Mouse (Mus musculus): ENCODE measurements around the gene AL731706.1.
"Not testable (repeated sequence)": the region's sequence is repeated elsewhere in the genome, so short reads cannot be mapped to it uniquely, and the experiment has no call there.

Gene AL731706.1

DNA sequence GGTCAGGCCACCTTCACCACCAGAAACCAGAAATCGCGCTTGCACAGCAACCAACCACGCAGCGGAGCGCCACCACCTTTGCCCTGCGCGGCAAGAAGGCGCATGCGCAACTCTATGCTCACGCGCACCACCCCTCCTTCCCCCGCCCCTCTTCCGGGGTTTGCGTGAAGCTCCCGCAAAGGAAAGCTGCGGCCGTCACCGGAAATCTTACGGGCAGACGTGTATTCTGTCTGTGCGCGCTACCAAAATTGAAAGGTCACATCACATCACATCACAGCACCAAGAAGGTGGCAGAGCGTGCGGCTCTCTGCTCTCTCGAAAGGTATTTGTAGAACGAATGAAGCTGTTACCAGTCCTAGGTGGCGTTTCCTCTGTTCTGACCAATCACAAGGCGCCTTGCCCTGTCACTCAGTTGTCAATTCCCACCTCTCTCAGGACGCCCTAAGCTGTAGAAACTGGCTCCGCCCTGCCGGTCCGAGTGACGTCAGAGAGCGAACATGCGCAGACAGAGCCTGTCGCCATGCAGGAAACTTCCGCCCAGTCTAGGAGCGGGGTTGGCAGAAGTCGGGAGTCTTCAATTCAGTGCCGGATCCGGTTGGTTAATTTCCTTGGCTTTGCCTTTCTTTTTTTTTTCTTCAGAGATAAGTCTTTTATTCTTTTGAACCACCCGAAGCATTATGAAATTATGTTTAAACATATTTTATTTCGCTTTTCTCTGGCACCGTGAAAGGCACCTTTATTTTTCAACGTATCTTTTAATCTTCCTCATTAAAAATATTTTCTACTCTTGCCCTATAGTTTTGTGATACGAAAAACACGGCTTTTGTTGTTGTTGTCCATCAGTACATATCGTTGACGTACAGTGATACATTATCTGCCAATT, at the start of gene AL731706.1, which contains the start of the genes Slx4ip and Mkks:
Gene AL731706.1, minus strand, starts transcription at position 322 of the 883 bp plus-strand sequence.
Gene Slx4ip, plus strand, starts transcription at position 151 of the 883 bp plus-strand sequence.
Gene Mkks, minus strand, starts transcription at position 322 of the 883 bp plus-strand sequence.
- peak; percentile 99 for DNase-seq (ENCODE audit: low spot score)

DNA sequence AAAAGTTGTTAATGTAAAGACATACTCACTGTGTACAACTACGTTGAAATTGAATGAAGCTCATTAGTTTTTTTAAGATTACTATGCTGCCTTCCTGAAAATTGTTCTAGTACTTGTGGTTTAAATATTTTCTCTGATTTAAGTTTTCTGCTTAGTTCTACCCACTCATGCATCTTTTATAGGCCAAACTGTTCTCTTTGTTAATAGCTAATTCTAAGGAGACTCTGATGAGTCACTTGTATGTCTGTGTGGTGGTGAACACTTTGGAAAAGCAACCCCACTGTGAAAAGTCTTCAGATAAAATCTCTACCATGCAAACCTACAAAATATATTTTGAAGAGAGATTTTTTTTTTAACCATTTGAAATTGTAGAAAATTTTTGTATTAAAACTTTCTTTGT, 47.1 kb upstream of the AL731706.1 start:
- DNase-seq (ENCODE audit: low spot score) = no peak

DNA sequence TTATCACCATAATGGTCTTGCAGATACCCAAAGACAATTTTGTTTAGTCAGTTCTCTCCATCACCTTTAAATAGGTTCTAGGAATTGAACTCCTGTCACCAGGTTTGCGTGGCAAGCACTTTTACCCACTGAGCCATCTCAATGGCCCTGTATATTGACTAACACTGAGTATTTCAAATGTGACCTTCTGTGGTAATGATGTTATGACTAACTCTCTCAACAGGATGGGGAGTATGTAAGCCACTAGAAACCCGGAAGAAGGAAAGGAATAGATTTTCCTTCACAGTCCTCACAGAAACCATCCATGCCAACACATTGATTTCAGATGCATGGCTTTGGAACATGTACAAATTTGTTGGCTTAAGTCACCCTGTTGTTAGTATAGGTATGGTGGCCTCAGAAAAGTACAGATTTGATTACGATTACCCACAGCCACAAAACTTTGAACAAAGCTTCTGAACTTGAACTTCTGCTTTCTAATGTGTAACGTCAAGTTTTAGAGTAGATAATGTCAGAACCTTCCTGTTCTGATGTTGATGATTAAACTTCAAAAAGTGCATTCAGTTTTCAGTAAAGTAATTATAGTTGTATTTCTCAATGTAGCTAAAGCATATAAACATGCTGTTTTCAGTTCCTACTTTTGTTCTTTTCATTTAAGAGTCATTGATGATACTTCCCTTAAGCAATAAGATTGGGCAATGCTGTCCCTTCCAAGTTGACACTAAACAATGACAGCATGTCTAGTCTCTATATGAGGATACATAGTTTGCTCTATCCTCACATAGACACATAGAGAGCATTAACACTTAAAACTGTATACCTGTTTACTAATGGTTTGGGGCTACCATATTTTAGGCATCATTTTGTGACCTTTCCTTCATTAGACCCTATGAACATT, 45.5 kb upstream of the AL731706.1 start:
- no peak for DNase-seq (ENCODE audit: low spot score)

DNA sequence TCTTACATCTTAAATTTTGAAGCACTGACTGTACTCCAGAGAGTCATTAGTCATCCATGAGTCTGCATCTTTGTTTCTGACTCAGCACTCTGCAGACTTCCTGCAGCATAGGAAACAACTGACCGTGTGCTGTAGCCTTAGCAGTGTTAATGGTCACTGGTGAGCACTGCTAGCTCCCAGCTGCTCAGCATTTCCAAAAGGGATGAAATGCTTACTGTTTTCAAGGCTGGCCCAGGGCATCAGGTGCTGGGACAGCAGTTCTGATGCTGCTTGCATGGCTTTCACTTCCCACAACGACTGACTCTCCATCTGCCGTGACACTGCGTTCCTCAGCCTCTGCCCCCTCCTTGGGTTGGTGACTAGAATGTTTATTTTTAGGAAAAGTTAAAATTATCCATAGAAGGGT, 29.8 kb upstream of the AL731706.1 start:
- no peak for DNase-seq (ENCODE audit: low spot score)

DNA sequence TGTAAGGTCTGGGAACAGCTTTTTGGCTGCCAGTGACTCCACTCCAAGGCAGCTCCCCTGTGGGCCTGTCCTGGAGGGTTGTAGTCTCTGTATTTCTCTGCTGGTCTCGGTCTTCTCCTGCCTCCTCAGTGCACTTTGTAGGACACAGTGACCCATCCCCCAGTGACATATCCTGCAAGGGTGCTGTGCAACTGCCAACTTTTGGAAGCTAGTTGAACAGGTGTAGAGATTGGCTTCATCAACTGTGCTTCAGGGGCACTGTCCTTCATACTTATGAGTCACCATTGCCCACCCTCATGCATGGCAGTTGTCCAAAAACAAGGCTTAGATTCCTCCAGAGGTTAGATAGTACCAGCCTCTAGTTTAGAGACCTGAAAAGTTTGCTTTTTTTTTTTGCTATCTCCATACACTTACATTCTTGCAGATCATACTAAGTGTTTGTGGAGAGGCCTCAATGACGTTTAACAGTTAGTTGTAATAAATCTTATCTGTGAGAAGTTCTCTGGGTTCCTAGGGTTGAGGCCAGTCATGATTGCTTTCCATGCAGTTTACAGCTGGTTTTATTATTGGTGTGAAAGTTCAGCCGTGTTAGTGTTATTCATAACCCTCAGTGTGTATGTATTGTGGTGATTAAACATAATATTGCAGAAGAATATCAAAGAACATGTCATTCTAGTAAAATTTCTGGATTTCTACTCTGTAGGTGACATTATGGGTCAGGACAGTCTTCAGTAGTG, 29.2 kb upstream of the AL731706.1 start:
- DNase-seq (ENCODE audit: low spot score) = no peak

DNA sequence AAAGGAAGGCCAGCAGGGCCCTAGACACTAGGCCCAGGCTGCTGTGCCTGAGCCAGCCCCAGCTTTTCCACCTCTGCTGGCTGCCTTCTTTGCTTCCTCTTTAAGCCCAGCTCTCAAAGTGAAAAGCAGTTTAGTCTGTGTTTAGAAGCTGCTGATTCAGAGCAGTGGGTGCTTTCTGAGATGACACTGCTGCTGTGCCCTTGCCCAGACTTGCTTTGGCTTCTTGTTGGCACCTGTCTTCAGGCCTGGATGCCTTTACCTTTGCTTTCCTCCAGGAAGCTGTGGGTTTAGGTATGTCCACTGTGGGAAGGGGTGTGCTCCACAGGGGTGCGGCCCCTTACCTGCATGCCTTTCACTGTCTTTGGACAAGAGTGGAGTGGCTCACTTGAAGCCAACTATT, 28.2 kb upstream of the AL731706.1 start:
- DNase-seq (ENCODE audit: low spot score) = no peak

DNA sequence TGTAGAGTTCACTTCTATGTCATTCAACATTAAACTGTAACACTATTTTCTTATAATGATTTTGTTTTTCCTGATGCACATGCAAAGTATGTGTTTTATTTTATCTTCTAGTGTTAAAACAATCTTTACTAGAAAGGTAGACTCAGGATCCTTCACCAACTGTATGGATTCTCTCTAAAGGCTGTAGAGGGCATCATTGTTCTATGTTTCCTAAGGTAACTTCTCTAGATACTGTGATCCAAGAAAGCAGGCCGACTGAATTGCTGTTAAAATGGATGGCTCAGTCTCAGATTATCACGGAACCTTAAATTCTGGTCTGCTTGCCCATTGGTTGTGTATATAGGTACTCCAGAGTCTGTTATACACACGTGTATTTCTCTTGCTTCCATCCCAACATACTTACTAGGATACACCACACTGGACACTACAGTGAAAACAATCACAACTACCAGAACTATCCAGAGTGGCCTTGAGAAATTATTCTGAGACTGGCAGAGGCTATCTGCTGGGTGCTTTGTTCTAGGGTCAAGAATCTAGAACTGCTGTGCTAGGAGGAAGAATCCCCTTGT, 23.2 kb upstream of the AL731706.1 start:
- no peak for DNase-seq (ENCODE audit: low spot score)

DNA sequence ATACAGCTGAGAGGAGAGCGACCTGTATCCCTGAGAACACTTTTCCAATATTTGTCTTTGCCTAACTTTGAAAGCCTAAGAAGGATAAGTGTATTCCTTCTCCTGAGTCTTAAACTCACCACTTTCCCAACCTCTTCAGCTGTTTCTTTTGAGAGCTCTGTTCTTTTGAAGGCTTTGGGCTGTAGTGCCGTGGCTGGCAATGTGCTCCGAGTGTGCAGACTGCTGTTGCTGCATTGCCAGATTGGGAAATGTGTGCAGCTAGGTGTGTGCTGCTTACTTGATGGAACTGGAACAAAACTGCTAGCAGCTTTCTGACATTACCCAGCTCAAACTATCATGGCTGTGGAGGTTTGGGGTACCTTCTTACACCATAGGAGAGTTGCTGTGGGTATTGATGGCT, 21.8 kb upstream of the AL731706.1 start:
- no peak for DNase-seq (ENCODE audit: low spot score)

DNA sequence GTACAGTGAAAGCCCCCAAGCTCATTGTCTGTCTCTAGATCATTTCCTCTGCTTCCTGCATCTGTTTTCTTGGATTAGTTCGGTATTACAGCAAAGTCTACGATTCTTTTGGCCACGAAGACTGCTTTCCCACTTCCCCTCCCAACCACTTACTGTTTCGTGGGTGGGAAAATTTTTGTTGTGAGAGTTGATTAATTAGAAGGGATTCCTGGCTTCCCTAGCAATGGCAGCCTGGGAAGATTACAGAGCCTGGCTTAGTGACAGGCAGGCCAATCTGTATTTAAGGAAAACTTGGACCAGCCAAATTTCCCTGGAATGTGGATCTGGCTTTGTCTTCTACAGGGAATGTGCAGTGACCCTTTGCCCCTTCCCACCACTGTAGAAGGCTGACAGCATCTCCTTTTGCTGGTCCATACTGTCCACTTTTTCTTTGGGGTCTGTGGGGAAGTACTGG, 20.8 kb upstream of the AL731706.1 start:
- no peak for DNase-seq (ENCODE audit: low spot score)

DNA sequence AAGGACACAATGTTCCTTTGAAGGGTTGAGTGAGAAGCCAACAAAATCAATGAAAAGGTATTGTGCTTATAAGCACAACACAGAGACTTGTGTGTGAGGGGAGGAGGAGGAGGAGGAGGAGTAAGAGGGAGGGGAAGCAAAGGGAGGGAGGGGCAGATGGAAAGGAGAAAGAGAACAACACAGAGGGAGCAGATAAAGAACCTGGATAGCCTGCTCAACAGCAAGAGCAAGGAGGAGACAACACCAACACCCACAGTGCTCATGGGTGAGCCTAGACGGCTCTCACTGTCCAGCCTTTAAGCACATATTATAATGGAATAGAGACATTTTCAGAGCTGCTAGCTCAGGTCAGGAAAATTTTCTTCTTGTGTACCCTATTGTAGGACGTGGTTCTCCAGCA, 18.1 kb upstream of the AL731706.1 start:
- DNase-seq (ENCODE audit: low spot score) = peak; percentile 28

DNA sequence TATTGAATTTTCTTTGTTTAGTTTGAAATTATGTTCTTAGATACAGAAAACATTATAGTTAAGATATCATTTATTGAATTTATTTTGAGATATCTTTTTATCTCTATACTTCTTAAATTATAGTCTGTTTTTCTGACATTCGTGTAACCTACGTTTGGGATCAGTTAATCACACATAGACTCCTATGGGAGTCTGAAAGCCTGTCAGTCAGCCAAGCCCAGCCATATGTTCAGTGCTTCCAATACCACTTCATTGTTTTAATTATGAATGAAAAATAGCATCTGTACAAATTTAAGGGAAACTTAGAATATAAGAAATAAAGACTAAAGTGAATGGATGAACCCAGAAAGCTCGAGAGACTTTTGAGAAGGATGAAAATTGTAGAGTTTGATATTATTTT, 17.4 kb upstream of the AL731706.1 start:
- DNase-seq (ENCODE audit: low spot score) = no peak

DNA sequence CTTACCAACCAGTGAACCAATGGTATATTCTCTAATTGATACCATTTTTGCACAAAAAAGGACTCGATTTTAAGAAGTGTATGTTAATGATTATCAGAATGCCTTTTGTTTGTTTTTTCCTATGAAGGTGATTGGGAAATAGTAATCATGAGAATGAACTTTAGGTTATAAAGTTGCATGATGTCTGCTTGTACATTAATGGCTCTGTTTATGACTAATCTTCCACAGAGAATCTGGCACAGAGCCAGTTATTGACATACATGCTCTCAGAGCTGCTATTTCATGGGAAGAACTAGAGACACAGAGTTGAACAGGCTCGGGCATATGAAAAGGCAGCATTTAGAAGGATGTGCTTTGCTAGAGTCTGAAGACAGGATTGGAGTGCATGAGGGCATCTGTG, 4.9 kb upstream of the AL731706.1 start:
- DNase-seq (ENCODE audit: low spot score) = no peak

DNA sequence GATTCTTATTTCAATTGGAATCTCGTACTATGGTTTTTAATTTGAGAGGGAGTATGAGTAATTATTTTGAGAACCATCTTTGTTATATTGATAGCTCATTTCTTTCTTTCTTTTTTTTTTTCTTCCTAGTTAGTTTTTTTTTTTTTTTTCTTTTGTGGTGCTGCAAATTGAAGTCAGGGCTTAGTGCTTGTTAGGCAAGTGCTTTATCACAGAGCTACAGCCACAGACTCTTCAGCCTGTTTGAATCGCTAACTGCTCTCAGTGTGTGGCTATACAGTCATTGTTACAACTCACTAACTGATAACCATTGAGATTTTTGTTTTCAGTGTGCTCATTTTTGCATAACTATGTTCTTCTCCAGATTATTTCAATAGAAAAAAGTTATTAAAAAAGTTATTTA, 3.3 kb upstream of the AL731706.1 start:
- no peak for DNase-seq (ENCODE audit: low spot score)

DNA sequence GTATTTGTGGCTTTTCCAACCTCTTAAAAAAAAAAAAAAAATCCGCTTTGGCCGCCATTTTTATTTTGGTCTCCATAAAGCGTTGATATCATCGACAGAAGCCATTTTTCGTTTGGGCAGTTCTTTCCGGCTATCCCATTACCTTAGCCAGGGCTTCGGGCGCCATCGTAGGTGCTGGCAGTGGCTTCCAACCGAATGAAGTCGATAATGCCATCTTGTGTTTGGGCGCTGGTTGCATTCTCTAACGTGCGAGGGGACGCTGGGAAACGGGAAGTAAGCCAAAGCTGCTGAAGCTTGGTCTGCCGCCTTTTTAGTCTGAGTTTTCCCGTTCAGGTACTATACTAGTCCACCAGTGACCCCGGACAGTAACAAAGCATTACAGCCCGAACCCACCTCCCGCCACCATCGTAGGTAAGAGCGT, 772 bp upstream of the AL731706.1 start:
- peak; percentile 94 for DNase-seq (ENCODE audit: low spot score)

DNA sequence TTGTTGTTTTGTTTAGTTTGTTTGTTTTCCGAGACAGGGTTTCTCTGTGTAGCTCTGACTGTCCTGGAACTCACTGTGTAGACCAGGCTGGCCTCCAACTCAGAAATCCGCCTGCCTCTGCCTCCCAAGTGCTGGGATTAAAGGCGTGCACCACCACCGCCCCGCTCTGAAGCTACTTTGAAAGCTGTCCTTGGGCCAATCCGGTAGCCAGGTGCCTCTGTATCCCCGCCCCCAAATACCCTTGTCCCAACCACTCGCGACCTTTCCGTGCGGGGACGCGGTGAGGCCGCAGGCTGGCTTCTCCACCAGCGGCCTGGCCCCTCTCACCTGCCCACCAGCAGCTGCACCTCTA, 497 bp downstream of the AL731706.1 start:
- not testable (repeated sequence) for DNase-seq (ENCODE audit: low spot score)

DNA sequence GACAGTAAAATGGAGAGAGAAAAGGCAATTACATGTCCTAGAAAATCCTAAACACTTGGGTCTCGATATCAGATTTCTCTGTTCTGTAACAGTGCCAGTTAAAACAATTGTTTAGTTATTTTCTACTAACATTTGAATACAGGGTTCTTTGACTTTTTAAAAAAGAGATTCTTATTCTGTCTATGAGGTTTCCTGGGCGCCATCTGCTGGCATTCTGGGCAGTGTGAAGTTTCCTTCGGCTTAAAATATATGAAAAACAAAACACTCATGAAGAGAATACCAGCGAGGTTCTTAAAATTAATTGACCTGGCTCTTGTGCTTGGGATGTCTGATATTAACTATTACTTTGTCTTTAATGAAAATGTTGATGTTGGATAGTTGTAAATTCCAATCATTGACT, 4.3 kb downstream of the AL731706.1 start:
- DNase-seq (ENCODE audit: low spot score) = no peak

DNA sequence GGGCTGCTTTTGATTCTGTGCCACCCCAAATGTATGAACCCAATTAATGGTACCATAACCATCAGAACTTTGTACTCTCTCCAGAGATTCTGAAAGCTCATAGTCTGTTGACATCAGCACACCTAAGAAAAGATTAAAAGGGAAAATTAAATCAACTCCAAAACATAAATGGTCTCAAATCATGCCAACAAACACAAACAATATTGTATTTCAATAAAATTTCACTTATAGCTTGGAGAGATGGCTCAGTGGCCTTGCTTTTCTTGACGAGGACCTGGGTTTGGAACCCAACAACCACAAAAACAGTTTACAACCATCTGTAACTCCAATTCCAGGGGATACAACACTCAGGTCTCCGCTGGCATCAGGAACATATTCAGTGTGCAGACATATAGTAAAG, 5.6 kb downstream of the AL731706.1 start, which contains the start of gene AL731706.2:
Gene AL731706.2, minus strand, starts transcription at position 101 of the 400 bp plus-strand sequence.
- no peak for DNase-seq (ENCODE audit: low spot score)

DNA sequence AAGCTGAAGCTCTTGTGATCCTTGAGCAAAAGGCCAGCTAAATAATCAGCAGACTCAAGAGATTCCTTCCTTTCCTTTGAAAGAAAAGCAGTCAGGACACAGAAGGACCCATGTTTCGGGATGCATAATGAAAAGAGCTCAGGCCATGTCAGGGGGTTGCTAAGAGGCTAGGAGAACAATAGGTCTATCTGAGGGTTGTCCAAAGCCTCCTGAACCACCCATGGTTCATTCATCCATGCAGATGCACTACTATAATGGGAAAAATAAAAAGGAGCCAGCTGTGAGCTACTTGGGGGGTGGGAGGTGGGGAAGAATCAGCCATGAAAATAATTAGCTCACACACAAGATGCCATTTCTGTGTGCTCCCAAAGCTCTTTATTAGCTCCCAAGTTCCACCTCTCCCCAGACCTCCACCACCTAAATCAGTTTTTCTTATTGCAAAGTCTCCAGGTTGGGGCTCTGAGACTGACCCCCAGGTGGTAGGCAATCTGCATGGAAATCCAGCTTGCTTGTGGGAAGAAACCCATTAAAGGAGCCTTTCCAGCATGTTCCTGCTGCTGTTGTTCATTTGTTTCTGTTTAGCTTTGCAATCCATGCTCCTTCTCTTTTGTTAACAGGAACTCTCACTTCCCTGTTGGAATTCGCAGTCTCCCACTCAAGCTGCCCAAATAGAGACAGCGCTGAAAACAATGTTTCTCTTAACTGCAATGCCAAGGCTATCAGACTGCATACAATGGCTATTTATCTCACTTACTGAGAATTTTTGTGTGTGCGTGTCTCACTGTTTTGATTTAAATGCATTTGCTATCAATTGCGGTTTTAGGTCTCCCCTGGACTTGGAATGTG, 36.4 kb downstream of the AL731706.1 start:
- DNase-seq (ENCODE audit: low spot score) = peak; percentile 51

DNA sequence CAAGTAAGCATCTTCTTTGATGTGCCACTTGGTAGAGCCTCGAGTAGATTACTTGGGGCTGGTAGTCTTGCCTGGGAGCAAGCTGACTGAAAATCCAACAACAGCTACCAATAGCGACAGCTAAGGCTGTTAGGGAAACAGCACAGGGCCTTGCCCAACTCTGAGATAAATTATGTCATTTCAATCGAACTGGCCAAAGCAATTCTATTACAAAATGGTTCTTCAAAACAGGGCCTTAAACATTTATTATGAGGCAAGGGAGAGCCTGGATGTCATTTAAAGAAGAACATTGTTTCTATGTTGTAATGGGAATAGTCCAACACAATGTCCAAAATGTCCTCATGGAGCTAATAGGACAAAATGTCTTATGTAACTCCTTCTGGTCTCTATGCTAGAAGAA, 40.8 kb downstream of the AL731706.1 start:
- DNase-seq (ENCODE audit: low spot score) = no peak

DNA sequence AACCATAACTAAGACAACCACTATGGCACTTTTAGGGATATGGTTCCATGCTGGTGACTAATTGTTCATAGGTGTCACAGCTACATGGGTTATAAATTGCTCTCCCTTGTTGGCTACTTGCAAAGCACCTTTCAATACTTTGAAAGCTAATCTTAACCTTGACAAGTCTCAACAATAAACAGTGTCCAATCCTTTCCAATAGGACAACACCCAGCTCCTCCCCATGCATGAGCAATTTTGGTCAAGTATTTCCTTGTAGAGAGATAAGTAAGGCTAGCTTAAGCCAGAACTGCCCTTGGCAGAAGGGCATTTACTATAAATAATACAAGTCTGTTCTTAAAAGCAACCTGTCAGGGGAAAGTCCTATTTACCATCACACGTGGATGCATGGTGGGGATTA, 53.2 kb downstream of the AL731706.1 start:
- DNase-seq (ENCODE audit: low spot score) = no peak

DNA sequence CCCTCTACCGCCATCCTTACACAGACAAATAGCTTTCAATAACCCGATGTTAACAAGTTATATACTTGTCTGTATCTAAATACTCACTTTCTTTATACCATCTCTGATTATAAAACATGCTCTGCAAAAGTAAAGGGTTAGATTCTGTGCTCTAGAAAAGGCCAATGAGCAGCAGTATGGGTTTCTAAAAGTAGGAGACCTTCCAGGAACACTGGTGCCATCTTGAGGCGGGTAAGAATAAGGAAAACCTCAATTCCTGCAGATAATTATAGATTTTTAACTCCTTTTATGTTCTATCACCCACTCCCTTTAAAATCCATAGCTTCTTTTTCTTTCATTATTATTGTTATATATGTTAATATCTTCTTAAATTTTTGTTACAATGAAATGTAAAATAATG, 55.3 kb downstream of the AL731706.1 start:
- DNase-seq (ENCODE audit: low spot score) = no peak

All from testis, postnatal 14 days (tissue).